Mouse (Mus musculus) liver, embryonic 14.5 days (tissue): Measurements from ENCODE around the gene Gm49601. TPM values are rescaled to one million over a fixed set of nuclear protein-coding genes. Genes with fewer than 3 reads are reported as not detected.

Experiments used
- ATAC-seq: fragments of 200-750 bp; cut with Nextera tagmentation; 2 replicates; pipeline ENCODE4 v1.8.0; 2017; ENCODE audit warnings: moderate number of reproducible peaks, mild to moderate bottlenecking, moderate library complexity; ENCODE audit not compliant: insufficient read depth
- DNase-seq, 3 experiments: peaks; one replicate each; pipeline ENCODE4 v3.0.0-alpha.2; 2012 to 2013; ENCODE audit warnings: low read depth in 3 of 3, low spot score in 3 of 3
- H3K27ac ChIP-seq: fragments of 300-500 bp; sonication (generic); 2 replicates; pipeline ENCODE4 v1.5.1; 2014; ENCODE audit warnings: moderate library complexity, mild to moderate bottlenecking, control low read depth, inconsistent platforms
- H3K27me3 ChIP-seq: fragments of 300-500 bp; sonication (generic); 2 replicates; pipeline ENCODE4 v1.6.1; 2014; ENCODE audit warnings: mild to moderate bottlenecking, low read length, moderate library complexity; ENCODE audit not compliant: control insufficient read depth, insufficient read depth
- H3K36me3 ChIP-seq: fragments of 300-500 bp; sonication (generic); replicated peaks from 2 replicates; pipeline ENCODE4 v1.6.1; 2014; ENCODE audit warnings: low read depth; ENCODE audit not compliant: control insufficient read depth, insufficient read depth
- H3K4me1 ChIP-seq, 2 experiments: fragments of 200-500 bp in 1 of 2; fragments of 300-500 bp in 1 of 2; sonication (generic) in 1 of 2; replicated peaks; 2 replicates each; pipeline ENCODE4 v1.6.1; 2012 to 2014; ENCODE audit warnings: antibody characterized with exemption in 1 of 2, inconsistent platforms in 1 of 2, low read length in 1 of 2; ENCODE audit not compliant: control insufficient read depth in 2 of 2, insufficient read depth in 2 of 2
- H3K4me2 ChIP-seq: fragments of 300-500 bp; sonication (generic); 2 replicates; pipeline ENCODE4 v1.6.1; 2014; ENCODE audit warnings: low read depth, mild to moderate bottlenecking, control low read depth, moderate library complexity
- H3K4me3 ChIP-seq, 2 experiments: fragments of 200-500 bp in 1 of 2; fragments of 300-500 bp in 1 of 2; sonication (generic) in 1 of 2; 2 replicates each; pipeline ENCODE4 v1.5.1; 2012 to 2014; ENCODE audit warnings: low read depth in 2 of 2, low read length in 2 of 2, mild to moderate bottlenecking in 2 of 2, control low read depth in 1 of 2, inconsistent platforms in 1 of 2, moderate library complexity in 1 of 2; ENCODE audit not compliant: insufficient read depth in 1 of 2
- H3K9ac ChIP-seq: fragments of 300-500 bp; sonication (generic); replicated peaks from 2 replicates; pipeline ENCODE4 v1.6.1; 2014; ENCODE audit warnings: mild to moderate bottlenecking, control low read depth, moderate library complexity
- H3K9me3 ChIP-seq: fragments of 300-500 bp; sonication (generic); 2 replicates; pipeline ENCODE4 v1.6.1; 2016; ENCODE audit warnings: low read length, mixed read lengths; ENCODE audit not compliant: control insufficient read depth
- CTCF ChIP-seq: IDR thresholded peaks from 2 replicates; pipeline ENCODE4 v1.5.1; 2016; ENCODE audit warnings: antibody characterized with exemption, low read depth, control low read depth
- EP300 ChIP-seq: IDR thresholded peaks from 2 replicates; pipeline ENCODE4 v1.6.1; 2016; ENCODE audit warnings: antibody characterized with exemption, low read depth
- WGBS: fragments of 180-500 bp; shearing (Covaris S2); extraction: QIAGEN DNeasy Blood & Tissue Kit; methylation state at CpG from one replicate; pipeline ENCODE4 v1.1.7; 2014; ENCODE audit not compliant: insufficient replicate concordance; 5-methylcytosine and 5-hydroxymethylcytosine counted together
- polyA plus RNA-seq, 2 experiments: library from polyadenylated mRNA; depleted of rRNA in 1 of 2; stranded (reverse) in 1 of 2; unstranded in 1 of 2; fragments of >200 nt; fragmentation: Nextera tagmentation in 1 of 2; extraction: Ambion mirVana in 1 of 2; gene quantifications; 2 replicates each; pipeline versions ENCODE4 v1.2.1 to v1.2.3; 2012 to 2014

The Gm49601 gene
- polyA plus RNA-seq, 2 experiments = 0.54 TPM; not detected in 1

DNA sequence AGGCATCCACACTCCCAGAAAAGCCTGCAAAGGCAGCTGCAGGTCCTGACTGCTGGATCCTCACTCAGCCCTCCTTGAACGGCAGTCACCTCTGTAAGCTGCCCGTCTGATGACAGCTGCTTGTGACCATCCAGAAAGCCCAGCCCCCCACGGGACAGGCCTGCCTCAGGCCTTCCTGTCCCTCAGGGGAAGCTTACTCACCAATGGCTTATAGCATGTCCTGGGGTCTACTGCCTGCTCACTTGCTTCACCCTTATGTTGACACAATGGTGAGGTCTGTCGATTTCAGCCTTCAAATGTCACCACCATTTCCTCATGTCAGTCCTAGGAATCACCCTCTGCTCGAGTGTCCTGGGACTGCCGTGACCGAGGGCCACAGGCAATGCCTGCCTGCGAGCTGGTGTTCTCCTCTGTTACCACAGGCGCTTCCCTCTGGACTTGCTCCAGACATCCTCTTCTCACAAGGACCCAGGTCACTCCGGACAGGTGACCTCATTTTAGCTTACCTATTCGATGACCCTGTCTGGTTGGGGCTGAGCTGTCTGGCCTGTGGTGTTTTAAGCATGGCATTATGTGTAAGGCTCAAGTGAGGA, 17.3 kb upstream of the Gm49601 start:
- DNase-seq (no peak), ATAC-seq (no peak)
- no peaks in the 10 kb centered on the region for H3K27me3 ChIP-seq
- no peaks in the 10 kb centered on the region for H3K4me1 ChIP-seq
- no peak overlapping the region for H3K27ac ChIP-seq
- H3K9me3 ChIP-seq = no peaks in the 10 kb centered on the region
- H3K9ac ChIP-seq = no peak overlapping the region
- H3K36me3 ChIP-seq = no peaks in the 10 kb centered on the region
- H3K4me3 ChIP-seq = no peak overlapping the region
- TF ChIP-seq CTCF = no peak
- no peak for TF ChIP-seq EP300
- WGBS = 54% methylated on average over 11 of the region's 11 CpGs
- H3K4me2 ChIP-seq = no peak overlapping the region

GRCm38 (mm10) chr16:18642897-18643296, 16.7 kb upstream of the Gm49601 start:
- Histone ChIP-seq H3K9ac (no peak overlapping the region), H3K27ac (no peak overlapping the region), H3K4me3 (no peak overlapping the region), H3K4me2 (no peak overlapping the region), H3K4me1 (no peaks in the 10 kb centered on the region), H3K27me3 (no peaks in the 10 kb centered on the region), H3K36me3 (no peaks in the 10 kb centered on the region), H3K9me3 (no peaks in the 10 kb centered on the region)
- no peak for ATAC-seq
- TF ChIP-seq CTCF (no peak), EP300 (no peak)
- WGBS = 53% methylated on average over 4 of the region's 4 CpGs
- DNase-seq = no peak

DNA sequence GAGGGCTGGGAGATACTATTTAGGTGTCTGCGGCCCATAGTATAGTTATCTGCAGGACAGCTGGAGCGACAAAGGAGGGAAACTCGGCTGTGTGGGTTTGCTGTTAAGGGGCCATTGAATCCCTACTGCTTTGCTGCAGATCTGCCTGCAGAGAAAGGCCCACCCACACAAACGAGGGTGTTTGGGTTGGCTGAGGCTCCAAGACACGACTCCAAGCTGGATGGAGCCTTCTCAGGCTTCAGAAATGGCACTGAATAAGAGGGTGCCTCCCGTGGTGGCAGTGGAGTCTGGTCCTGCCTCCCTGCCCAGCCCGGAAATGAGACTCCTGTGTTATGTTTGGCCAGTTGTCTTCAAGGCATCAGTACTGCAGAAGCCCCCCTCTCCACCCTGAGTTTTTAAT, 16.1 kb upstream of the Gm49601 start:
- no peak for ATAC-seq
- Histone ChIP-seq H3K9me3 (no peaks in the 10 kb centered on the region), H3K4me2 (no peak overlapping the region), H3K9ac (no peak overlapping the region), H3K36me3 (no peaks in the 10 kb centered on the region), H3K27me3 (no peaks in the 10 kb centered on the region), H3K27ac (no peak overlapping the region), H3K4me1 (no peaks in the 10 kb centered on the region), H3K4me3 (no peak overlapping the region)
- no peak for TF ChIP-seq CTCF
- no peak for TF ChIP-seq EP300
- DNase-seq = no peak
- WGBS = 47% methylated on average over 7 of the region's 7 CpGs

DNA sequence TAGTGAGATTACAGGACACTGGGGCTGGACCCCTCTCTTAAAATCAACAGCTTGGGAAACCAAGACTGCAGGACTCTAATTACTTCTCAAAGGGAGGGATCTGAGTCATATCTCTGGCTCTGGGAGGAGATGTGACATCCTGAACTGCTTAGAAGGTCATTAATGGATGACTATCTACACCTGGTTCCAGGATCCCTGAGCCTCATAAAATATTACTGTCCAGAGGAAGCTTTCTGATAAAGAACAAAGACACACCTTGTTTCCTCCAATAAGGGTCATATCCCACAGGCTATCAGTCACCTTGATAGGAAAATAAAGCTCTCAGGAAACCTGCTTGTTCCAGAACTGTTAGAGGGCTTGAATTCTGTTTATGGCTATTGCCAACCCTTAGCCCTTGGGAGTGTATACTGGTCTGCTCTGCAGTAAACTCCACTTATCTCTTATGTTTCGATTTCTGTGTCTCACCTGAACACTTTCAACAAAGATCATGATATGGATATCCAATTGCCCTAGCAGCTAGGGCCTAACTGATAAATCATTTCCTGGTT, 13.2 kb upstream of the Gm49601 start:
- TF ChIP-seq CTCF (no peak), EP300 (no peak)
- no peak overlapping the region for H3K27ac ChIP-seq
- WGBS = 39% methylated on average over 1 of the region's 1 CpGs
- DNase-seq = no peak
- no peaks in the 10 kb centered on the region for H3K9me3 ChIP-seq
- no peak for ATAC-seq
- H3K4me3 ChIP-seq = no peak overlapping the region
- H3K4me1 ChIP-seq = no peaks in the 10 kb centered on the region
- H3K9ac ChIP-seq = no peak overlapping the region
- no peak overlapping the region for H3K4me2 ChIP-seq
- H3K36me3 ChIP-seq = no peaks in the 10 kb centered on the region
- H3K27me3 ChIP-seq = no peaks in the 10 kb centered on the region

- no peak overlapping the region for H3K27ac ChIP-seq
- no peaks in the 10 kb centered on the region for H3K4me1 ChIP-seq
- H3K4me2 ChIP-seq = no peak overlapping the region
- ATAC-seq (no peak), DNase-seq (no peak)
- H3K36me3 ChIP-seq = no peaks in the 10 kb centered on the region
- no peak for TF ChIP-seq EP300
- no peak for TF ChIP-seq CTCF
- H3K9ac ChIP-seq = no peak overlapping the region
- no peaks in the 10 kb centered on the region for H3K27me3 ChIP-seq
- WGBS = 35% methylated on average over 2 of the region's 2 CpGs
- H3K9me3 ChIP-seq = no peaks in the 10 kb centered on the region
- no peak overlapping the region for H3K4me3 ChIP-seq
Measured at GRCm38 (mm10) chr16:18638396-18638795, 12.2 kb upstream of the Gm49601 start.
